Mouse (Mus musculus): ENCODE measurements around the gene Ifitm3. TPM values are rescaled to one million over a fixed set of nuclear protein-coding genes. Genes with fewer than 3 reads are reported as not detected.

Ifitm3 gene
- total RNA-seq, 1 experiment = 353 TPM

DNA sequence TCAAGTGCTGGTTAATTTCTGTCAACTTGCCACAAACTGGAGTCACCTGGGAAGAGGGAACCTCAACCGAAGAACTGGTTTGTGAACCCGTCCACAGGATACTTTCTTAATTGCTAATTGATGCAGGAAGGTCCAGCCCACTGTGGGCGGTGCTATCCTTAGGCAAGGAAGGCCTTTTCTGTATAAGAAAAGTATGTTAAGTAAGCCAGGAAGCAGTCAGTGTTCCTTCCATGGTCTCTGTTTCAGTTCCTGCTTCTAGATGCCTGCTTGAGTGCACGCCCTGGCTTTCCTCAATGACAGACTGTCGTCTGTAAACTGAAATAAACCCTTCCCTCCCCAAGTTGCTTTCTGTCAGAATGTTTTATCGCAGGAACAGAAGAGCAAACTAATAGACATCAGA lies 46.4 kb upstream of the Ifitm3 start:
- Histone ChIP-seq H3K27ac (ENCODE audit: insufficient read depth, low read depth, low read length, poor library complexity, severe bottlenecking) (no peak overlapping the region), H3K36me3 (ENCODE audit: control insufficient read depth, insufficient read depth, low read length, poor library complexity, severe bottlenecking) (no peaks in the 10 kb centered on the region), H3K4me3 (ENCODE audit: insufficient read depth in 1 of 2, low read depth in 1 of 2, low read length in 2 of 2, poor library complexity in 1 of 2, severe bottlenecking in 1 of 2) (no peak overlapping the region), H3K4me1 (ENCODE audit: control insufficient read depth in 2 of 2, insufficient read depth in 2 of 2, low read length in 2 of 2, poor library complexity in 1 of 2) (peaks cover 3 to 10% of the 10 kb centered on the region in 2 experiments), H3K9me3 (ENCODE audit: control insufficient read depth, insufficient read depth, low read depth, low read length) (no peaks in the 10 kb centered on the region), H3K9ac (ENCODE audit: insufficient read depth, low read depth, low read length, poor library complexity, severe bottlenecking) (no peak overlapping the region)
- TF ChIP-seq CHD2 (IDR thresholded peaks at IDR 0.05; ENCODE audit: low read depth, low read length) (no peak), ZNF384 (IDR thresholded peaks at IDR 0.05; ENCODE audit: low read depth, low read length) (no peak), MAFK (IDR thresholded peaks at IDR 0.05; ENCODE audit: insufficient read depth, low read depth, low read length) (no peak), ZC3H11A (IDR thresholded peaks at IDR 0.05; ENCODE audit: borderline replicate concordance, low read depth, low read length) (no peak), HCFC1 (IDR thresholded peaks at IDR 0.05; ENCODE audit: borderline replicate concordance, insufficient read depth, low read length) (no peak)
- in situ Hi-C loops (cut with MboI; ENCODE audit: low sequenced_read_pairs in 2 of 2, unreplicated experiment in 2 of 2) = loop anchor here in 1 of 2 experiments (25.0 kb wide), 1 partner anchor 220 kb away; the partner anchor contains the start of genes Odf3, Scgb1c1 and Urah
- DNase-seq (ENCODE audit: low read depth, low spot score) = no peak

DNA sequence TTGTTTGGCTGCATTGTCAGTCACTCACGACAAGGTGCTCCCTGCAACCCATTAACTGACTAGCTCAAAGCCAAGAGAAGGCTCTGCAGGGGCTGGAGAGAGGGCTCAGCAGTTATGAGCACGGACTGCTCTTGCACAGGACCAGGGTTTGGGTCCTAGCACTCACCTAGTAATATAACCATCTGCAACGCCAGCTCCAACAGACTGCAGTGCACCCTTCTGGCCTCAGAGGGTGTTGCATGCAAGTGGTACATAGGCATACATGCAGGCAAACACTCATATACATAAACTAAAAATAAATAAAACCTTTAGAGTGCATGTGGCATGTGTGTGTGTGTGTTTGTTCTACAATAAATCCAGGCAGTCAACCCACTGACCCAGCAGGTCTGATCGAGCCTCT lies 45.2 kb upstream of the Ifitm3 start:
- TF ChIP-seq ZC3H11A (IDR thresholded peaks at IDR 0.05; ENCODE audit: borderline replicate concordance, low read depth, low read length) (0 out of 2 replicates have a peak, but pooled peaks have one; percentile 6), MAFK (IDR thresholded peaks at IDR 0.05; ENCODE audit: insufficient read depth, low read depth, low read length) (no peak), ZNF384 (IDR thresholded peaks at IDR 0.05; ENCODE audit: low read depth, low read length) (no peak), CHD2 (IDR thresholded peaks at IDR 0.05; ENCODE audit: low read depth, low read length) (no peak)
- Histone ChIP-seq H3K27ac (ENCODE audit: insufficient read depth, low read depth, low read length, poor library complexity, severe bottlenecking) (no peak overlapping the region), H3K9me3 (ENCODE audit: control insufficient read depth, insufficient read depth, low read depth, low read length) (no peaks in the 10 kb centered on the region), H3K9ac (ENCODE audit: insufficient read depth, low read depth, low read length, poor library complexity, severe bottlenecking) (no peak overlapping the region), H3K36me3 (ENCODE audit: control insufficient read depth, insufficient read depth, low read length, poor library complexity, severe bottlenecking) (no peaks in the 10 kb centered on the region), H3K4me3 (ENCODE audit: insufficient read depth in 1 of 2, low read depth in 1 of 2, low read length in 2 of 2, poor library complexity in 1 of 2, severe bottlenecking in 1 of 2) (no peak overlapping the region), H3K4me1 (ENCODE audit: control insufficient read depth in 2 of 2, insufficient read depth in 2 of 2, low read length in 2 of 2, poor library complexity in 1 of 2) (peaks cover 8 to 9% of the 10 kb centered on the region in 2 experiments)
- in situ Hi-C loops (cut with MboI; ENCODE audit: low sequenced_read_pairs in 2 of 2, unreplicated experiment in 2 of 2) = loop anchor here in 1 of 2 experiments (25.0 kb wide), 1 partner anchor 218 kb away; the partner anchor contains the start of genes Odf3, Scgb1c1 and Urah
- DNase-seq (ENCODE audit: low read depth, low spot score) = no peak

DNA sequence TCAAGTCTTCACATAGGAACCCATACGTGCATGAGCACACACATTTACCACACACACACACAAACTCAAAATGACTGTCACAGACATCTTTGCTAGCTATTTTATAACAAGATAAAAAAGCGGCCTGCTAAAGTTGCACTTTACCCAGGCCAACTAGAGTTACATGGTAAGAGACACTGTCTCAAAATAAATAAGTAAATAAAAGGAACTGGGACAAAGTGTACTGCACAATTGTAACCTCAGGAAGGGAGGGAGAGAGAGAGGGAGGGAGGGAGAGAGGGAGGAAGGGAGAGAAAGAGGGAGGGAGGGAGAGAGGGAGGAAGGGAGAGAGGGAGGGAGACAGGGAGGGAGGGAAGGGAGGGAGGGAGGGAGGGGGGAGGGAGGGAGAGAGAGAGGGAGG lies 41.9 kb upstream of the Ifitm3 start:
- H3K4me1 ChIP-seq (ENCODE audit: control insufficient read depth in 2 of 2, insufficient read depth in 2 of 2, low read length in 2 of 2, poor library complexity in 1 of 2) = peaks cover 5 to 15% of the 10 kb centered on the region in 2 experiments
- H3K36me3 ChIP-seq (ENCODE audit: control insufficient read depth, insufficient read depth, low read length, poor library complexity, severe bottlenecking) = no peaks in the 10 kb centered on the region
- in situ Hi-C loops (cut with MboI; ENCODE audit: low sequenced_read_pairs in 2 of 2, unreplicated experiment in 2 of 2) = loop anchor here (5.0 to 25.0 kb wide), 2 partner anchors 210 to 215 kb away; partner anchors contain the start of genes Odf3 (in 1 of the 2), Scgb1c1 (in 1 of the 2) and Urah (in 1 of the 2)
- H3K4me3 ChIP-seq (ENCODE audit: insufficient read depth in 1 of 2, low read depth in 1 of 2, low read length in 2 of 2, poor library complexity in 1 of 2, severe bottlenecking in 1 of 2) = no peak overlapping the region
- no peak for DNase-seq (ENCODE audit: low read depth, low spot score)
- no peak overlapping the region for H3K27ac ChIP-seq (ENCODE audit: insufficient read depth, low read depth, low read length, poor library complexity, severe bottlenecking)
- H3K9ac ChIP-seq (ENCODE audit: insufficient read depth, low read depth, low read length, poor library complexity, severe bottlenecking) = no peak overlapping the region
- H3K9me3 ChIP-seq (ENCODE audit: control insufficient read depth, insufficient read depth, low read depth, low read length) = no peaks in the 10 kb centered on the region
- TF ChIP-seq ZC3H11A (IDR thresholded peaks at IDR 0.05; ENCODE audit: borderline replicate concordance, low read depth, low read length) (no peak), HCFC1 (IDR thresholded peaks at IDR 0.05; ENCODE audit: borderline replicate concordance, insufficient read depth, low read length) (no peak), ZNF384 (IDR thresholded peaks at IDR 0.05; ENCODE audit: low read depth, low read length) (no peak), MAFK (IDR thresholded peaks at IDR 0.05; ENCODE audit: insufficient read depth, low read depth, low read length) (no peak)

DNA sequence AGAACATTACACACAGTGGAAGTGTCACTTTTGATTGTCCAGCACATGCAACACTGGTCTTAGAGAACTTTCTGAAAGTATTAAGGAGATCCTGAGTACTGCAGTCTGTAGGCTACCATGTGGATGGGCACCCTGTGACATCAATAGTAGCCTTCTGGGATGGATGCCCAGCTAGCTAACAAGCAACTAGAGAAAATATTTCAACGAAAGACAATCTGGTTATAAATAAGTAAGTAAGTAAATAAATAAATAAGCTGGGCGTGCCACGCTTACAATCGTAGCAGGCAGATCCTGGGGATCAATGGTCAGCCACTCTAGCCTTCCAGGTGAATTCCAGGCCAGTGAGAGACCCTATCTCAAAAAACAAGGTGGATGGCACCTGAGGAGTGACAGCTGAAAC lies 41.4 kb upstream of the Ifitm3 start:
- peak overlapping the region in 1 of 2 experiments; percentile 95; a peak in 1 of 4 replicates for H3K4me3 ChIP-seq (ENCODE audit: insufficient read depth in 1 of 2, low read depth in 1 of 2, low read length in 2 of 2, poor library complexity in 1 of 2, severe bottlenecking in 1 of 2)
- TF ChIP-seq ZNF384 (IDR thresholded peaks at IDR 0.05; ENCODE audit: low read depth, low read length) (no peak), HCFC1 (IDR thresholded peaks at IDR 0.05; ENCODE audit: borderline replicate concordance, insufficient read depth, low read length) (no peak), CHD2 (IDR thresholded peaks at IDR 0.05; ENCODE audit: low read depth, low read length) (no peak), ZC3H11A (IDR thresholded peaks at IDR 0.05; ENCODE audit: borderline replicate concordance, low read depth, low read length) (no peak), MAFK (IDR thresholded peaks at IDR 0.05; ENCODE audit: insufficient read depth, low read depth, low read length) (no peak)
- in situ Hi-C loops (cut with MboI; ENCODE audit: low sequenced_read_pairs in 2 of 2, unreplicated experiment in 2 of 2) = loop anchor here (5.0 to 25.0 kb wide), 2 partner anchors 210 to 215 kb away; partner anchors contain the start of genes Odf3 (in 1 of the 2), Scgb1c1 (in 1 of the 2) and Urah (in 1 of the 2)

More for the DNA sequence above, 41.4 kb upstream of the Ifitm3 start:
- no peak overlapping the region for H3K27ac ChIP-seq (ENCODE audit: insufficient read depth, low read depth, low read length, poor library complexity, severe bottlenecking)
- DNase-seq (ENCODE audit: low read depth, low spot score) = no peak
- H3K4me1 ChIP-seq (ENCODE audit: control insufficient read depth in 2 of 2, insufficient read depth in 2 of 2, low read length in 2 of 2, poor library complexity in 1 of 2) = peaks cover 5 to 16% of the 10 kb centered on the region in 2 experiments; a peak in 3 of 4 replicates
- no peak overlapping the region for H3K9ac ChIP-seq (ENCODE audit: insufficient read depth, low read depth, low read length, poor library complexity, severe bottlenecking)
- H3K9me3 ChIP-seq (ENCODE audit: control insufficient read depth, insufficient read depth, low read depth, low read length) = no peaks in the 10 kb centered on the region
- H3K36me3 ChIP-seq (ENCODE audit: control insufficient read depth, insufficient read depth, low read length, poor library complexity, severe bottlenecking) = no peaks in the 10 kb centered on the region

All from ES-E14 (cell line).